In the genomic region with DNA sequence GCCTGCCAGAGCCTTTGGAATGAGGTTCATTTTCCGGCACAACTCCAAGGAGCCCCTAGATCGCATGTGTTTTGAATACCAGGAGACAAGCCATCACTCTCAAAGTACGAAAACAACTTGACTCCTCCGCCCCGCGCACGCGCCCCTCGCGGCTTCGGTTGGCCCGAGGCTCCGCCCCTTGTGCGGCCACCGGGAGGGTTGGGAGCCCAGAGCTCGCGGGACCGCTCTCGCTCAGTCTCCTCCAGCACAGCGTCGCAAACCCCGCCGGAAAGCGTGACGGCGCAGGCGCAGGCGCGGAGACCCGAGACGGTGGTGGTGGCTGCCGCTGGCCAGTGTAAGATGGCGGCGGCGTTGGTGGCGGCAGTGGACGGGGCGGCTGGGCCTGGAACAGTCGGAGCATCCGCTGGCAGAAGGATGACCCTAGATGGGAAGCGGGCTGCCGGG, we compare ENCODE assay signal across 8 mouse cellular contexts. TPM values are rescaled to one million over a fixed set of nuclear protein-coding genes. Genes with fewer than 3 reads are reported as not detected.
DNase-seq lines count a peak whose midpoint lies in the region; ATAC-seq lines count a peak whose summit lies in the region.

Gene Dcaf8, plus strand, starts transcription at position 250 of the 444 bp plus-strand sequence.

- H3K27ac ChIP-seq in brown adipose tissue, adult 24 weeks (replicated peaks; ENCODE audit: low read depth, low read length), result peak within 1 kb of the TSS; percentile 96
- H3K27ac ChIP-seq in heart, embryonic 13.5 days (replicated peaks), result peak within 1 kb of the TSS; percentile 98
- H3K27ac ChIP-seq in liver, embryonic 12.5 days, result peak within 1 kb of the TSS; percentile 95
- H3K27ac ChIP-seq in stomach, embryonic 15.5 days, result peak within 1 kb of the TSS; percentile 98

- no peaks in the 10 kb centered on the region for H3K9me3 ChIP-seq in heart, embryonic 13.5 days
- H3K9me3 ChIP-seq in liver, embryonic 12.5 days (replicated peaks), result no peaks in the 10 kb centered on the region
- no peaks in the 10 kb centered on the region for H3K9me3 ChIP-seq in stomach, embryonic 15.5 days

- under 1% methylated on average over 31 of the region's 42 CpGs for WGBS in heart, embryonic 13.5 days
- 0% methylated on average over 42 of the region's 42 CpGs for WGBS in liver, embryonic 12.5 days (ENCODE audit: insufficient replicate concordance)
- under 1% methylated on average over 42 of the region's 42 CpGs for WGBS in stomach, embryonic 15.5 days

- H3K4me1 ChIP-seq in brown adipose tissue, adult 24 weeks (ENCODE audit: control insufficient read depth, insufficient read depth, insufficient read length, low read length), result 0 out of 2 replicates have a peak, but pooled peaks cover 2% of the 10 kb centered on the region
- peaks cover 22% of the 10 kb centered on the region for H3K4me1 ChIP-seq in heart, embryonic 13.5 days
- H3K4me1 ChIP-seq in liver, embryonic 12.5 days, result peaks cover 35% of the 10 kb centered on the region
- H3K4me1 ChIP-seq in stomach, embryonic 15.5 days, result peaks cover 4% of the 10 kb centered on the region; the same call in 1 of the 2 replicates

- peak; percentile 99 for DNase-seq in CD4-positive, CD25-positive, alpha-beta regulatory T cell, adult 2 months (ENCODE audit: low read depth, low spot score)
- DNase-seq in fat pad, adult 2 months (ENCODE audit: extremely low read depth, low read depth, low spot score), result peak; percentile 36
- DNase-seq in kidney, postnatal 10 days, result peak; percentile 98
- peak; percentile 96 to 97 for DNase-seq in natural killer cell, adult 2 months (ENCODE audit: low spot score in 2 of 2)

- peak within 1 kb of the TSS; percentile 92 for H3K4me3 ChIP-seq in brown adipose tissue, adult 24 weeks (ENCODE audit: insufficient read depth, low read depth, low read length)
- H3K4me3 ChIP-seq in heart, embryonic 13.5 days, result peak within 1 kb of the TSS; percentile 86
- H3K4me3 ChIP-seq in liver, embryonic 12.5 days, result peak within 1 kb of the TSS; percentile 89
- peak within 1 kb of the TSS; percentile 82 for H3K4me3 ChIP-seq in stomach, embryonic 15.5 days (replicated peaks)

- H3K27me3 ChIP-seq in heart, embryonic 13.5 days (replicated peaks), result no peaks in the 10 kb centered on the region
- no peaks in the 10 kb centered on the region for H3K27me3 ChIP-seq in liver, embryonic 12.5 days (replicated peaks)
- no peaks in the 10 kb centered on the region for H3K27me3 ChIP-seq in stomach, embryonic 15.5 days (replicated peaks)

- peak; percentile 98 for ATAC-seq in heart, embryonic 13.5 days (ENCODE audit: extremely low read depth, insufficient number of reproducible peaks, low FRiP score, low TSS enrichment)
- ATAC-seq in liver, embryonic 12.5 days, result peak; percentile 98
- ATAC-seq in stomach, embryonic 15.5 days (ENCODE audit: insufficient read depth, low FRiP score, low read depth), result peak; percentile 100

- peaks cover 31% of the 10 kb centered on the region for H3K36me3 ChIP-seq in heart, embryonic 13.5 days
- H3K36me3 ChIP-seq in liver, embryonic 12.5 days, result peaks cover 31% of the 10 kb centered on the region
- H3K36me3 ChIP-seq in stomach, embryonic 15.5 days, result peaks cover 16% of the 10 kb centered on the region; the same call in 1 of the 2 replicates

- H3K9ac ChIP-seq in heart, embryonic 13.5 days, result peak within 1 kb of the TSS; percentile 100
- H3K9ac ChIP-seq in liver, embryonic 12.5 days, result peak within 1 kb of the TSS; percentile 97
- H3K9ac ChIP-seq in stomach, embryonic 15.5 days, result peak within 1 kb of the TSS; percentile 94

- H3K4me2 ChIP-seq in heart, embryonic 13.5 days, result peak within 1 kb of the TSS; percentile 70
- peak within 1 kb of the TSS; percentile 71 for H3K4me2 ChIP-seq in liver, embryonic 12.5 days
- H3K4me2 ChIP-seq in stomach, embryonic 15.5 days, result peak within 1 kb of the TSS; percentile 70

RNA-seq across cellular contexts. Expression of gene Dcaf8, which starts in this region (rescaled TPM):
- 49.0 and 61.8 TPM in 2 replicates for polyA plus RNA-seq in brown adipose tissue, adult 24 weeks (2012; ENCODE audit: insufficient read depth, insufficient read length, missing spikeins)
- polyA plus RNA-seq in heart, embryonic 13.5 days (2015; fragmentation: Nextera tagmentation; extraction: Ambion mirVana), result 106 and 108 TPM in 2 replicates
- polyA plus RNA-seq in liver, embryonic 12.5 days (2016; fragmentation: Nextera tagmentation; extraction: Ambion mirVana), result 77.8 and 82.3 TPM in 2 replicates
- polyA plus RNA-seq in stomach, embryonic 15.5 days (2015; fragmentation: Nextera tagmentation; extraction: Ambion mirVana), result 106 and 121 TPM in 2 replicates

Comparison
In these comparisons a context has a peak if more than half of its experiments do, and no peak if none do; other contexts are left out.
1. Peak in every context shown above with its lines: DNase-seq, ATAC-seq, H3K4me3 ChIP-seq and H3K27ac ChIP-seq.
2. DNase-seq: peak in every context shown above with its lines; median percentile 99 in CD4-positive, CD25-positive, alpha-beta regulatory T cell, adult 2 months; 98 in kidney, postnatal 10 days; 96 in natural killer cell, adult 2 months; 36 in fat pad, adult 2 months.